Mouse (Mus musculus): ENCODE results near the gene Stab1. TPM values are rescaled to one million over a fixed set of nuclear protein-coding genes. Genes with fewer than 3 reads are reported as not detected.

Stab1 gene
- total and polyA plus RNA-seq, 2 experiments from 2014 or later: 10.5 to 31.2 TPM

DNA sequence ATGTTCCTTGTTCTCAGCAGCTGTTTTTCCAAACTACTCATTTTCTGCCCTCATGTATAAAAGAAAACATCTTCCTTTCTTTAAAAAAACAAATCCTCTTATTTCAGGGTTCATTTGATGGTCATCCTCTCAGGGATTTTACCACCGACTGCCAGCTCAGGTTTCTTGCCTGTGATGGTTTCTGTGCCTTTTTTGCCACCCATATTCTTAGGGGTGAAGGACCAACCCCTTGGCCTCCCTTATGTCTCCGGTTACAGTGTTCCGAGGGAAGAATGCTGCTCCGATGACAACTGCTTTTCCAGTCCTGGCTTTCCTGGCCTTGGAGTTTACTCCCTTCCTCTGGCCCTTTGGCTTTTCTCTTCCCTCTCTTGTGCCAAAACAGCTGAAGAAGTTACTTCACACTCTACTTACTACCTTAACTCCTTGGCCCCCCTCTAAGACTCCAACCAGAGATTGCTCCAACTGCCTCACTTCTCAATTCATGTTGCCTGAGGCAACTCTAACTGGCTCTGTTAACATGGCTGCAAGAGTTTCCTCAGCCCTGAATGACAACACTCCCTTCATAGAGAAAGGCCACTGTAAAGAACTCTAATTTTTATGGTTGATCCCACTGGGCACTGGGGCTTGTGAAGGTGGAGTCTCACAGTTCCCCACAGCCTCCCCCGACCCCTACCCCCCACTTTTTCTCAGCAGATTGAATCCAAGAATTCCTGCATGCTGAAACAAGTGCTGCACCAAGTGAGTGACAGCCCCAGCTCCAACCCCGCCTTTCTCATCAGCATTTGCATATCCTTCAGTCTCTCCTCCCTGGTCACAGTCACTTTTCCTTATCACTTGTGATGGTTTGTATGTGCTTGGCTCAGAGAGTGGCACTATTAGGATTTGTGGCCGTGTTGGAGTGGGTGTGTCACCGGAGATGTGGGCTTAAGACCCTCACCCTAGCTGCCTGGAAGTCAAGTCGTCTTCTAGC, 43.0 kb downstream of the Stab1 start:
- no peaks in the 10 kb centered on the region for H3K36me3 ChIP-seq (ENCODE audit: insufficient read depth, low read length)
- no peak for TF ChIP-seq CTCF (IDR thresholded peaks at IDR 0.05; ENCODE audit: low read depth)
- ATAC-seq: no peak
- WGBS: 74% methylated on average over 9 of the region's 9 CpGs
- H3K4me3 ChIP-seq (ENCODE audit: low read length): no peak overlapping the region
- H3K9ac ChIP-seq (replicated peaks; ENCODE audit: low read length): no peak overlapping the region
- no peak overlapping the region for H3K4me2 ChIP-seq (ENCODE audit: low read depth, low read length)
- H3K27me3 ChIP-seq (ENCODE audit: insufficient read depth, low read length): no peaks in the 10 kb centered on the region
- H3K27ac ChIP-seq: 0 out of 2 replicates have a peak overlapping the region, but pooled peaks have one; percentile 26
- peaks cover 15% of the 10 kb centered on the region for H3K4me1 ChIP-seq (ENCODE audit: insufficient read depth, low read length)
- H3K9me3 ChIP-seq (ENCODE audit: low read length): no peaks in the 10 kb centered on the region
- no peak for DNase-seq (ENCODE audit: low spot score)

GRCm38 (mm10) chr14:31115522-31115921, 52.9 kb downstream of the Stab1 start:
- H3K4me1 ChIP-seq (ENCODE audit: insufficient read depth, low read length): no peaks in the 10 kb centered on the region
- no peak overlapping the region for H3K4me3 ChIP-seq (ENCODE audit: low read length)
- H3K36me3 ChIP-seq (ENCODE audit: insufficient read depth, low read length): peaks cover 32% of the 10 kb centered on the region
- no peaks in the 10 kb centered on the region for H3K9me3 ChIP-seq (ENCODE audit: low read length)
- ATAC-seq: no peak
- 76% methylated on average over 2 of the region's 2 CpGs for WGBS
- no peaks in the 10 kb centered on the region for H3K27me3 ChIP-seq (ENCODE audit: insufficient read depth, low read length)
- no peak for DNase-seq (ENCODE audit: low spot score)
- no peak overlapping the region for H3K9ac ChIP-seq (replicated peaks; ENCODE audit: low read length)
- no peak overlapping the region for H3K4me2 ChIP-seq (ENCODE audit: low read depth, low read length)
- no peak overlapping the region for H3K27ac ChIP-seq
- TF ChIP-seq CTCF (IDR thresholded peaks at IDR 0.05; ENCODE audit: low read depth): no peak

DNA sequence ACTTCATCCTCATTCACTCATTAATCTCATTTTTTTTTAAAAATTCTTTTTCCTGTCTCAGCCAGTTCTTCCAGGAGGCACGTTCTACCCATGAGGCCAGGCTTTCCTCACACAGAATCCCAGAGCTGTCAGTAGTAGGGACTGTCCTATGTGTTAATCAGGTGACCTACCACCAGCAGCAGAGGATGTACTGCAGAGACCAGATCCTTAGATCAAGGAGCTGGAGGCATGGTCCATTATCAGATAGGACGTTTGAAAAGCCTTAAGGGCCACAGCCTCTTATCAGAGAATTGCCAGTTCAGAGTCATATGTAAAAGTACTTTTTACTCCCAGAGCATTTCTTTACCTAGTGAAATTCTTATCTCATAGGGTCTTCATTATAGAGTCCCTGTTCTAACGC, 54.4 kb downstream of the Stab1 start:
- 86% methylated on average over 3 of the region's 3 CpGs for whole genome bisulfite sequencing
- no peaks in the 10 kb centered on the region for H3K4me1 ChIP-seq (ENCODE audit: insufficient read depth, low read length)
- no peaks in the 10 kb centered on the region for H3K27me3 ChIP-seq (ENCODE audit: insufficient read depth, low read length)
- no peak overlapping the region for H3K4me3 ChIP-seq (ENCODE audit: low read length)
- ATAC-seq: no peak
- no peak overlapping the region for H3K4me2 ChIP-seq (ENCODE audit: low read depth, low read length)
- no peak for DNase-seq (ENCODE audit: low spot score)
- no peak overlapping the region for H3K9ac ChIP-seq (replicated peaks; ENCODE audit: low read length)
- H3K36me3 ChIP-seq (ENCODE audit: insufficient read depth, low read length): peaks cover 38% of the 10 kb centered on the region
- H3K27ac ChIP-seq: no peak overlapping the region
- no peak for TF ChIP-seq CTCF (IDR thresholded peaks at IDR 0.05; ENCODE audit: low read depth)
- H3K9me3 ChIP-seq (ENCODE audit: low read length): no peaks in the 10 kb centered on the region

GRCm38 (mm10) chr14:31112187-31112586, 56.3 kb downstream of the Stab1 start:
- DNase-seq (ENCODE audit: low spot score) (no peak), ATAC-seq (no peak)
- Histone ChIP-seq H3K9ac (replicated peaks; ENCODE audit: low read length) (no peak overlapping the region), H3K4me2 (ENCODE audit: low read depth, low read length) (no peak overlapping the region), H3K27me3 (ENCODE audit: insufficient read depth, low read length) (no peaks in the 10 kb centered on the region), H3K4me3 (ENCODE audit: low read length) (no peak overlapping the region), H3K4me1 (ENCODE audit: insufficient read depth, low read length) (no peaks in the 10 kb centered on the region), H3K36me3 (ENCODE audit: insufficient read depth, low read length) (peaks cover 30% of the 10 kb centered on the region), H3K27ac (no peak overlapping the region), H3K9me3 (ENCODE audit: low read length) (no peaks in the 10 kb centered on the region)
- 82% methylated on average over 5 of the region's 5 CpGs for WGBS
- no peak for TF ChIP-seq CTCF (IDR thresholded peaks at IDR 0.05; ENCODE audit: low read depth)

GRCm38 (mm10) chr14:31110613-31111012, 57.8 kb downstream of the Stab1 start:
- 87% methylated on average over 3 of the region's 3 CpGs for WGBS
- H3K36me3 ChIP-seq (ENCODE audit: insufficient read depth, low read length): peaks cover 35% of the 10 kb centered on the region

DNA sequence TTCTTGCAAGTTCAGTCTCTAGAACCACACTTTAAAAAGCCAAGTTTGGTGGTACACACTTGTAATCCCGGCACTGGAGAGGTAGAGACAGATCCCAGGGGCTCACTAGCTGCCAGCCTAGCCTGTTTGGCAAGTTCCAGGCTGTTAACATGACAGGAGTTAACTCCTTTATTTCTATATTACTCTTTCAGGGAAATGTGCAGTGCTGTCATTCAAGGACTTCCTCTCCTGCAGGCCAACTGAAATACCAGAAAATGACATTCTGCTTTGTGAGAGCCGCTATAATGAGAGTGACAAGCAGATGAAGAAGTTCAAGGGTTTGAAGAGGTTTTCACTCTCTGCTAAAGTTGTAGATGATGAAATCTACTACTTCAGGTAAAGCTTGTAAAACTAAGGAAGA, 63.3 kb downstream of the Stab1 start:
- Histone ChIP-seq H3K4me1 (ENCODE audit: insufficient read depth, low read length) (no peaks in the 10 kb centered on the region), H3K27me3 (ENCODE audit: insufficient read depth, low read length) (no peaks in the 10 kb centered on the region), H3K4me3 (ENCODE audit: low read length) (no peak overlapping the region), H3K9me3 (ENCODE audit: low read length) (no peaks in the 10 kb centered on the region), H3K9ac (replicated peaks; ENCODE audit: low read length) (no peak overlapping the region), H3K27ac (no peak overlapping the region), H3K36me3 (ENCODE audit: insufficient read depth, low read length) (peaks cover 28% of the 10 kb centered on the region), H3K4me2 (ENCODE audit: low read depth, low read length) (no peak overlapping the region)
- ATAC-seq: no peak
- WGBS: 97% methylated on average over 2 of the region's 2 CpGs
- TF ChIP-seq CTCF (IDR thresholded peaks at IDR 0.05; ENCODE audit: low read depth): no peak
- DNase-seq (ENCODE audit: low spot score): no peak

More at GRCm38 (mm10) chr14:31110613-31111012, 57.8 kb downstream of the Stab1 start:
- H3K4me2 ChIP-seq (ENCODE audit: low read depth, low read length): no peak overlapping the region
- H3K4me1 ChIP-seq (ENCODE audit: insufficient read depth, low read length): no peaks in the 10 kb centered on the region
- no peak overlapping the region for H3K27ac ChIP-seq
- no peaks in the 10 kb centered on the region for H3K9me3 ChIP-seq (ENCODE audit: low read length)
- no peak overlapping the region for H3K4me3 ChIP-seq (ENCODE audit: low read length)
- TF ChIP-seq CTCF (IDR thresholded peaks at IDR 0.05; ENCODE audit: low read depth): no peak
- DNase-seq (ENCODE audit: low spot score) (no peak), ATAC-seq (no peak)
- H3K27me3 ChIP-seq (ENCODE audit: insufficient read depth, low read length): no peaks in the 10 kb centered on the region
- no peak overlapping the region for H3K9ac ChIP-seq (replicated peaks; ENCODE audit: low read length)

GRCm38 (mm10) chr14:31089918-31090317, 78.5 kb downstream of the Stab1 start:
- H3K36me3 ChIP-seq (ENCODE audit: insufficient read depth, low read length): peaks cover 42% of the 10 kb centered on the region
- H3K4me1 ChIP-seq (ENCODE audit: insufficient read depth, low read length): no peaks in the 10 kb centered on the region
- DNase-seq (ENCODE audit: low spot score) (no peak), ATAC-seq (no peak)
- no peak for TF ChIP-seq CTCF (IDR thresholded peaks at IDR 0.05; ENCODE audit: low read depth)
- no peaks in the 10 kb centered on the region for H3K27me3 ChIP-seq (ENCODE audit: insufficient read depth, low read length)
- WGBS: 97% methylated on average over 1 of the region's 1 CpGs
- no peak overlapping the region for H3K4me3 ChIP-seq (ENCODE audit: low read length)
- no peak overlapping the region for H3K27ac ChIP-seq
- H3K9ac ChIP-seq (replicated peaks; ENCODE audit: low read length): no peak overlapping the region
- H3K9me3 ChIP-seq (ENCODE audit: low read length): no peaks in the 10 kb centered on the region
- no peak overlapping the region for H3K4me2 ChIP-seq (ENCODE audit: low read depth, low read length)

Other genes starting within 250 kb of the Stab1 start
- 8.6 and 14.1 TPM in 2 replicates for gene Itih3, start 244.9 kb downstream of the Stab1 start, total RNA-seq (2014; rRNA removed)
- gene Itih3, start 244.9 kb downstream of the Stab1 start, polyA plus RNA-seq (2015; fragmentation: Nextera tagmentation; extraction: Ambion mirVana): 8.2 and 10.1 TPM in 2 replicates
- gene Itih1, start 225.4 kb downstream of the Stab1 start, total RNA-seq (2014; rRNA removed): not detected in 2 replicates
- not detected in 2 replicates for gene Itih1, start 225.4 kb downstream of the Stab1 start, polyA plus RNA-seq (2015; fragmentation: Nextera tagmentation; extraction: Ambion mirVana)
- 8.4 and 13.3 TPM in 2 replicates for gene Nek4, start 217.3 kb downstream of the Stab1 start, total RNA-seq (2014; rRNA removed)
- 11.8 and 12.8 TPM in 2 replicates for gene Nek4, start 217.3 kb downstream of the Stab1 start, polyA plus RNA-seq (2015; fragmentation: Nextera tagmentation; extraction: Ambion mirVana)
- gene Glt8d1, start 167.2 kb downstream of the Stab1 start, total RNA-seq (2014; rRNA removed): 34.2 and 42.1 TPM in 2 replicates
- gene Glt8d1, start 167.2 kb downstream of the Stab1 start, polyA plus RNA-seq (2015; fragmentation: Nextera tagmentation; extraction: Ambion mirVana): 43.2 and 47.3 TPM in 2 replicates
- gene Spcs1, start 167.0 kb downstream of the Stab1 start, total RNA-seq (2014; rRNA removed): 226 and 285 TPM in 2 replicates
- 426 and 442 TPM in 2 replicates for gene Spcs1, start 167.0 kb downstream of the Stab1 start, polyA plus RNA-seq (2015; fragmentation: Nextera tagmentation; extraction: Ambion mirVana)
- gene Pbrm1, start 149.5 kb downstream of the Stab1 start, total RNA-seq (2014; rRNA removed): 43.2 and 43.4 TPM in 2 replicates
- 80.2 and 83.8 TPM in 2 replicates for gene Pbrm1, start 149.5 kb downstream of the Stab1 start, polyA plus RNA-seq (2015; fragmentation: Nextera tagmentation; extraction: Ambion mirVana)
- gene Gnl3, start 149.5 kb downstream of the Stab1 start, total RNA-seq (2014; rRNA removed): 26.6 and 28.4 TPM in 2 replicates
- gene Gnl3, start 149.5 kb downstream of the Stab1 start, polyA plus RNA-seq (2015; fragmentation: Nextera tagmentation; extraction: Ambion mirVana): 63.9 and 66.3 TPM in 2 replicates
- 0.93 and 5.0 TPM in 2 replicates for gene Smim4, start 39.7 kb downstream of the Stab1 start, total RNA-seq (2014; rRNA removed)
- gene Smim4, start 39.7 kb downstream of the Stab1 start, polyA plus RNA-seq (2015; fragmentation: Nextera tagmentation; extraction: Ambion mirVana): 59.5 and 64.8 TPM in 2 replicates
- gene Nt5dc2, start 37.6 kb downstream of the Stab1 start, total RNA-seq (2014; rRNA removed): 209 and 236 TPM in 2 replicates
- gene Nt5dc2, start 37.6 kb downstream of the Stab1 start, polyA plus RNA-seq (2015; fragmentation: Nextera tagmentation; extraction: Ambion mirVana): 203 and 204 TPM in 2 replicates
- gene Tnnc1, start 39.7 kb upstream of the Stab1 start, total RNA-seq (2014; rRNA removed): 0.68 and 1.6 TPM in 2 replicates
- 2.9 and 3.0 TPM in 2 replicates for gene Tnnc1, start 39.7 kb upstream of the Stab1 start, polyA plus RNA-seq (2015; fragmentation: Nextera tagmentation; extraction: Ambion mirVana)
- gene Nisch, start 48.3 kb upstream of the Stab1 start, total RNA-seq (2014; rRNA removed): 281 and 419 TPM in 2 replicates
- 234 and 243 TPM in 2 replicates for gene Nisch, start 48.3 kb upstream of the Stab1 start, polyA plus RNA-seq (2015; fragmentation: Nextera tagmentation; extraction: Ambion mirVana)
- gene Sema3g, start 49.2 kb upstream of the Stab1 start, total RNA-seq (2014; rRNA removed): 2.9 and 4.9 TPM in 2 replicates
- 0.33 and 0.38 TPM in 2 replicates for gene Sema3g, start 49.2 kb upstream of the Stab1 start, polyA plus RNA-seq (2015; fragmentation: Nextera tagmentation; extraction: Ambion mirVana)
- gene Phf7, start 82.7 kb upstream of the Stab1 start, total RNA-seq (2014; rRNA removed): 4.1 and 5.3 TPM in 2 replicates
- gene Phf7, start 82.7 kb upstream of the Stab1 start, polyA plus RNA-seq (2015; fragmentation: Nextera tagmentation; extraction: Ambion mirVana): 8.8 and 11.0 TPM in 2 replicates
- 119 and 136 TPM in 2 replicates for gene Bap1, start 82.8 kb upstream of the Stab1 start, total RNA-seq (2014; rRNA removed)
- gene Bap1, start 82.8 kb upstream of the Stab1 start, polyA plus RNA-seq (2015; fragmentation: Nextera tagmentation; extraction: Ambion mirVana): 101 and 104 TPM in 2 replicates
- gene Dnah1, start 155.3 kb upstream of the Stab1 start, total RNA-seq (2014; rRNA removed): 5.1 and 9.9 TPM in 2 replicates
- 2.1 and 2.6 TPM in 2 replicates for gene Dnah1, start 155.3 kb upstream of the Stab1 start, polyA plus RNA-seq (2015; fragmentation: Nextera tagmentation; extraction: Ambion mirVana)
- gene Capn7, start 168.0 kb upstream of the Stab1 start, total RNA-seq (2014; rRNA removed): 46.8 and 48.2 TPM in 2 replicates
- 50.4 and 50.5 TPM in 2 replicates for gene Capn7, start 168.0 kb upstream of the Stab1 start, polyA plus RNA-seq (2015; fragmentation: Nextera tagmentation; extraction: Ambion mirVana)